Mouse (Mus musculus) heart, adult 8-10 months (tissue): ENCODE measurements around the gene Sgcd. TPM values are rescaled to one million over a fixed set of nuclear protein-coding genes. Genes with fewer than 3 reads are reported as not detected.

ENCODE experiments used
- DNase-seq: peaks from one replicate; pipeline ENCODE4 v3.0.0; 2022; ENCODE audit warnings: low spot score
- total RNA-seq, 4 experiments: library from RNA; stranded (reverse); gene quantifications; 2 replicates each; pipeline ENCODE4 v1.2.4; 2022

The Sgcd gene
- total RNA-seq = 10 to 100 TPM; 62.2 to 72.8 (median 70.7) TPM

- peak; percentile 6 for DNase-seq
Observed at GRCm38 (mm10) chr11:47988697-47989533, at the start of gene Sgcd. Gene Sgcd, minus strand, starts transcription at chr11:47988969.

DNA sequence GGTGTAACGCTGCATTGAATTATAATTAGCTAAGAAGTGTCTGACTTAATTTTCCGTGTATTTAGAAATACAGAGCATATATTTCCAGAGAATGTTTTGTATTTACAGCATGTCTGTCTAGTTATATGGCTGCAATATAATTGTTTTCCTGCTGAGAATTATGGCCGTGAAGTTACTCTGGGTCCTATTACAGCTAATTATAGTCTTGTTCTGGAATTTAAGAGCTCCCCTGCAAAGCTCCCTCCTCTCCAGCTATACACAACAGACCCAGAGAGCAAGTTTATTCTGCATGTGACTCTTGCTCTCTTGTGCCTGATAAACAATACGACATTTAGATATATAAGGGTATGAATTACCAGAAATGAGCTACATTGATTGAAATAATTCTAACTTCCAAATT is 49.3 kb upstream of the Sgcd start:
- DNase-seq = no peak

DNA sequence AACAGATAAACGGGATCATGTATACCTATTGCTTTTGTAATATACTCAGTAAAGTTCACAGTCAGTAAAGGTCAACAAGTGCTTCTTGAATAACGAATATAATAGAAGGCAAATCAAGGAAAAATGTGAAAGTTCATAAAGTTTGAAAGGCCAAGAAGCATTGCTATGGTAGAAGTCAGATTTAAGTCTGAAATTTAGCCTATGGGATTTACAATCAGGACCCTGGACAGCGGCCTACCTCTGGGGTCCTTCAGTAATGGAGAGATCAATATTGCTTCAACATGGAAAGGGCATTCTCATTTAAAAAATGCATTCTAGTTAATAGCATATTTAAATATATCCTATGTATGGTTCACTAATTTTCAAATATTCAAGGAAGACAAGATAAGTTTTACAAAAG is 24.1 kb upstream of the Sgcd start:
- no peak for DNase-seq

DNA sequence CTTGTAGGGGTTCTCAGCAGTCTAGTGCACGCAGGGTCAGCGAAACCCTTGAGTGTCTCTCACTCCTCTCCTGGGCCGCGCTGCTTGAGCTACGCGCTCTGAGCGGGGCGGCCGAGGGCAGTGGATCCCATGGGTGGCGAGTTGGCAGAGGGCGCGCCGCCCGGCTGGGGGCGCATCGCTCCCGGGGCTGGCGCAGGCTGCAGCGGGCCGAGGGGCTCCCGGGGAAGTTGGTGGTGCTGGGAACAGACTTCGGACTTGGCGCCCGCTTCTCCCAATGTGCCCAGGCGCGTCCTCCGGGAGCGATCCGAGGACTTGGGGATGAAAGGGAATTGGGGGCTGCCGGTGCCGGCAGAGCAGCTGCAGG is 454 bp downstream of the Sgcd start:
- no peak for DNase-seq

DNA sequence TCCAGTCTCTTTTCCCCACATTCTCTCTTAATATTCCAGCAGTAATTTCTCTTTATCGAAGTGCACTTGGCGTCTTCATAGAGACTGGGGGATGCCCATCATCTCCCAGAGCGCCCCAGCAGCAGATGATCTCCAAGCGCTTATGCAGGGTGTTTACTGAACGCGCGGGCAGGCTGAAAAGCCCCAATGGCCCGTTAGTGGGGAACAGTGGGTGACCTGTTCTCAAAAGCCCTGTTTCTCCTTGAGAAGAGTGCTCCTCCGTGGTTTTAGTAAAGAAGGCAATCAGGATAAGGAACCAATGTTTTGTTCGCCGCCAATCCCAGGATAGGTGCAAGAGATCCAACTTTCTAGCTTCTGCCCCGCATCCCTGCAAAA is 889 bp downstream of the Sgcd start:
- no peak for DNase-seq

DNA sequence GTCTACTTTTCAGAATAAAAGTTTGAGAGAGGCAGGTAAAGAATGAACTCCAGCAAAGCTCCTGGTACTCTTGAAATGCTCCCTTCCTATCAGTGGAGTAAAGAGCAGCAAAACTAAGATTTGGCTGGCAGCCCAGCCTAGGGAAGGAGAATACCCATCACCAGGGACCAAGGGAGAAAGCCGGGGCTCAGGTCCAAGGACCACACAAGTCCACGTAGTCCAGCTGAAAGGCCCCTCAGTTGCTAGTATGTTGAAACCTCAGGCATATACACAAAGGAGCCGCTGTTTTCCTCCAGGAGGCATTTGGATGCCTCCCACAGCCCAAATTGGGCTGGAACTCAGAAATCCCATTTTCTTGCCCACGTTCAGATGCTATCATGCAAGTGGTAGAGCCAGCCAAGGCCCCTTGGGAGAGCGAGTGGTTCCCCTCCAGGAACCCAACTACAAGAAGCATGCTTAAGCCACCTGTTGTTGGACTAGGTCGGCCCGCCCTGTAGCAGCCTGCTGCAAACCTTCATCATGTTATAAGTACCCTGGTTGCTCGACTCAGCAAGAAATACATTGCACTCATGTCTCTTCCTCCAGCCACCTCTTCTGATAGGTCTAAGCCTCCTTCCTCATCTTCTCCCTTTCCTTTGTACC is 1.4 kb downstream of the Sgcd start:
- DNase-seq = no peak

GRCm38 (mm10) chr11:47982152-47982551 is 6.6 kb downstream of the Sgcd start:
- DNase-seq = no peak

GRCm38 (mm10) chr11:47981108-47981507 is 7.7 kb downstream of the Sgcd start:
- DNase-seq = no peak

DNA sequence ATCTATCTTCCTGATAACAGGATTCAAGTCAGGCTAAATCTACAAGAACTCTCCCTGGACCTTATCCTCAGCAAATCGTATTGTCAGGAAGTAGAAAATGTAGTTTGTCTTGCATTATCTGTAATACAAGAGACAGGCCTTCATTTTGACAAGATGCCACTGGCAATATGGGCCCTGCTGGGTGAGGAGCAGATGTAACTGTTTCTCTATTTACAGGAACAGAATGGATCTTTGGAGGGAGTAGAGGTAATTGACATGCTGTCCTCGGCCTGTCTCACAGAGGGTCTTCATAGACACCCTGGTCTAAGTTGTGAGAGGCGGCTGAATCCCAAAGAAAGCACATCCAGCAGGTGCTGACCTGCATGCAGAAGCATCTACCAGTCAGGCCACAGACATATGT is 35.5 kb downstream of the Sgcd start:
- DNase-seq = no peak

DNA sequence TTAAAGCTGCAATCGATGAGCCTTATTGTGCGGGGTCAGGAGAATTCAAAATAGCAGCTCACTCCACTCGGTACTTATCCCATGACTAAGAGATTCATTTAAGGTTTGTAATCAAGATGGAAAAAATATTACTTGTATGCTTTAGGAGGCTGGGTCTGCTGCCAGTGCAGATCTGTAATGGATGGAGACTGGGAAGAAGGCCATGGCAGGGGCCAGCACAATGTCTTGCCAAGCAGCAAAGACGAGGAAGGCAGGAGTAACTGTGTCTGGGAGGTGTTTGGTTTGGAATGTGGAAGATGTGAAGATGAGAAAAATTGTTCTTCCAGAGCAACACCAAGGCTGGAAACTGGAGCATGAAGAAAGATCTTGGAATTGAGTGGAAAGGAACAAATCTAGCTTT is 36.4 kb downstream of the Sgcd start:
- DNase-seq = no peak

- no peak for DNase-seq
Observed at GRCm38 (mm10) chr11:47939795-47940194, 49.0 kb downstream of the Sgcd start.

- DNase-seq = no peak
Observed at GRCm38 (mm10) chr11:47917616-47918015, 71.2 kb downstream of the Sgcd start.

DNA sequence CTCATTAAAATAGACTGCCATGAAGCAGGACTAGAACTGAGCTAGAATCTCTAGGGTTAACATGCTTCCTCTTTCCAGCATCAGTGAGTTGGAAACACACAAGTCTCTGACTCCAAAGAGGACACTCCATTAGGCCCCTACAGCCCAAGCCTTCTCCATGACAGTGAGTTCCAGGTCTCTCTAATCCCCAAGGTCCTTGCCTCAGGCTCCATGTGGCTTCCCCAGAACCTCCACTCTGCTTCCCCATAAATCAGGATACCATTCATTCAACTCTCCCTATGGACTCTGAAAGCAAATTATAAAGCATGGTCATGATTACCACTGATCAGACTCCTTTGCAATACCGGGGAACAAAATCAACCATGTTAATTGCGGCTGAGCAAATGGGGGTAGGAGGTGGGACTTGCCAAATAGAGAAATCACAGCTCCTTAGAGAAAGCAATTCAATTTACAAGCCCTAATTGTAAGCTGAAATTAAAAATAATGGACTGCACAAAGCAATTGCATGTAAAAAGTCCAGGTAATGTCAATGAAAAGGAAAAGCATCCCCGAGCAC is 97.1 kb downstream of the Sgcd start:
- DNase-seq = no peak

DNA sequence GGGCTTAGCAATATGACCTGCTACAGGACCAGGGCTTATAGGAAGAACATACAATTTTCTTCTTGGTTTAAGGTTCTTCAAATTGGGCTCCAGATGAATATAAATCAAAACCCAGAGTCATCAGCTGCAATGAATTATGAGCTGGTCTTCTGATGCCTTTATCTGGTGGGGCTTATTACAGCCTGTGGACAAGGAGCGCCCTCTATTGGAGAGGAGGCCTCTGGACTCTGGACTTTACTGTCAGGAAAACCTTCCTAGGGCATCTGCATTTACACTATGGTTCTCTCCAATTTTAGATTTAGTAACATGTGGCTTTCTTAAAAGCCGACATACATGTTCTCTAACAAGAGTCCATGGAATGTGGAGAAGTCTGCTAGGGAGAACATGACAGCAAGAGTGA is 98.5 kb downstream of the Sgcd start:
- DNase-seq = peak; percentile 12

GRCm38 (mm10) chr11:47885310-47885709 is 103.5 kb downstream of the Sgcd start:
- no peak for DNase-seq

- DNase-seq = no peak
Observed at GRCm38 (mm10) chr11:47883545-47883944, 105.2 kb downstream of the Sgcd start.

DNA sequence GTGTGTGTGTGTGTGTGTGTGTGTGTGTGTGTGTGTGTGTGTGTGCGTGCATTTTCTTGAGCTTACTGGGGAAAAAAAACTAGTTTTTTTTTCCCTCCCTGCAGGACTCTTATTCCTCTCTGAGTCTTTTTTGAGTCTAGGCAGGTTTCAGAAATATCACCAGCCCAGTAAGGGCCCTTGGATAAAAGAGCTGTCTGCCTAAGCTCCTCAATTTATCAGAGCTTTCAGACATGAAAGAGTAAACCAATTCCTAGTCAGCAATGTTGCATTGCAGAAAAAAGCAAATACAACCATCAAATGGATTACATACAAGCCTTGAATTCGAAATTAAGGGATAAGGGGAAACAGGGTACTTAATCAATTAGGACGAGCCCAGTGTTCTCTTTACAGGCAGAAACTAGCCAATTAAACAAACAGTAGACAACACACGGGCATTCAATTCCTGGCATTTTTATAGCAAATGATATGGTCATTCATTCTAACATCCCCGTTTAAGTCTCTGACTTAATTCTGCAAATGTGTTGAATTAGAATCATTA is 112.1 kb downstream of the Sgcd start:
- DNase-seq = no peak

GRCm38 (mm10) chr11:47845894-47846293 is 142.9 kb downstream of the Sgcd start:
- DNase-seq = no peak

GRCm38 (mm10) chr11:47833283-47833682 is 155.5 kb downstream of the Sgcd start:
- peak; percentile 59 for DNase-seq

DNA sequence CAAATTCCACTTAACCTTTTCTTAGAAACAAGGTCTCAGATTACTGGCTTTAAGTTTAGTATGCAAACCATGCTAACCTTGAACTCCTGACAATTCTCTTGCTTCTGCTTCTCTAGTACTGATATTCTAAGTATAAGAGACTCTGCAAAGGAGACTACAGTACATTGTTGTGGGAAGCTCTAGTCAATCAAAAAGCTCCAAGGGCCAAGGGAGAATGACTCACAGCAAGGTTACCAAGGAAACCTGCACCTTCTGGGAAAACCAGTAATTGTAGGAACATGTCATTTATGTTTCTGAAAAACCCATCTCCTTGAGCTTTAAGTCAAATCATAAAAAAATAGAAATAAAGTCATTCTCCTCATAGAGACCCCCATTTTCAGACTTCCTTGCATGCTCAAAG is 178.5 kb downstream of the Sgcd start:
- no peak for DNase-seq

DNA sequence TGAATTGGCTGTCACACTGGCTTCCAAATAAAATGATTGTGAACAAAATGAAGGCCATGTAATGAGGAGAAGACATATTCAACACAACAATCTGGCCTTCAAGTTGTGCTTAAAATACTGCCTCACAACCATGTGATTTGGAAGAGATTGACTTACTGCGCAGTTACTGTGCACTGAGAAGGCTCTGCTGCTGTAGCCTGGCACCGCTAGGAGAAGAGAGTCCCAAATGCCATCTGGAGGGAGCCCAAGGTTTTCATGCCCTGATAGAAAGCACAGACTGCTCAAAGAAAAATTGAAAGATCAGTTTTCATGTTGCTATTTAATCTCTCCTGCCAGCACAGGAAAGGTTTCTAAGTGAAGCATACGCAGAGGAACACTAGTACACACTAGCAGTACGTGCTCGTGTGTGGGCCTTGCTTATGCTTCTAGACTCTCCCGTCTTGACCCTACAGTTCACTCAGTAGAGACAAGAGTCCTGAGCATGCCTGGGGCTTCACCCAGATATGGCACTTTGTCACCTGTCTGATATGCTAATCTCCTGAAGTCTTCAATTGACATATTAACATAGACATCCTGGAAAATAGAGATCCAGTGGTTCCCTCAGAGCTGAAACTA is 184.6 kb downstream of the Sgcd start:
- no peak for DNase-seq

DNA sequence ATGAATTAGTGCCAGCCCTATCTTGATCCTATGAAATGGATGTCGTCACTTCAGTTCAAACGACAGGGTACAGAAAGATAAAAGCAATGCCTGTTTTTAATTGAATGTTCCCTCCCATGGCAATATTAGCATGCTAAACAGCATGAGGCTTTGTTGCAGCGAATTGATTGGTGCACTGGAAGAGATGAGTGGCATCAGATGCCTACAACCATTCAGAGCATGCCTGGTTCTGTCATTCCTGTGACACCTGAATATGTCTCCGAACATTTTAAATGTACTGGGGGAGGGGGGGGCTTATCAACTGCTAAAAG is 210.9 kb downstream of the Sgcd start:
- no peak for DNase-seq
